Mouse (Mus musculus) limb, embryonic 15.5 days (tissue): ENCODE results near the gene Barx1. TPM values are rescaled to one million over a fixed set of nuclear protein-coding genes. Genes with fewer than 3 reads are reported as not detected.

Experiments
- ATAC-seq: fragments of 200-750 bp; cut with Nextera tagmentation; 2 replicates; pipeline ENCODE4 v1.8.0; 2017; ENCODE audit warnings: low read depth, moderate TSS enrichment; ENCODE audit not compliant: insufficient number of reproducible peaks, low FRiP score, low TSS enrichment
- H3K27ac ChIP-seq: fragments of 300-500 bp; sonication (generic); 2 replicates; pipeline ENCODE4 v1.5.1; 2015; ENCODE audit warnings: moderate library complexity, mild to moderate bottlenecking, inconsistent platforms
- H3K27me3 ChIP-seq: fragments of 300-500 bp; sonication (generic); 2 replicates; pipeline ENCODE4 v1.6.1; 2015; ENCODE audit warnings: inconsistent platforms
- H3K36me3 ChIP-seq: fragments of 300-500 bp; sonication (generic); 2 replicates; pipeline ENCODE4 v1.6.1; 2015; ENCODE audit warnings: inconsistent platforms
- H3K4me1 ChIP-seq: fragments of 300-500 bp; sonication (generic); 2 replicates; pipeline ENCODE4 v1.6.1; 2015; ENCODE audit warnings: inconsistent platforms
- H3K4me2 ChIP-seq: fragments of 300-500 bp; sonication (generic); 2 replicates; pipeline ENCODE4 v1.6.1; 2015; ENCODE audit warnings: mild to moderate bottlenecking, inconsistent platforms
- H3K4me3 ChIP-seq: fragments of 300-500 bp; sonication (generic); 2 replicates; pipeline ENCODE4 v1.5.1; 2015; ENCODE audit warnings: mild to moderate bottlenecking, inconsistent platforms
- H3K9ac ChIP-seq: fragments of 300-500 bp; sonication (generic); 2 replicates; pipeline ENCODE4 v1.6.1; 2015; ENCODE audit warnings: inconsistent platforms
- H3K9me3 ChIP-seq: fragments of 300-500 bp; sonication (generic); 2 replicates; pipeline ENCODE4 v1.6.1; 2016; ENCODE audit warnings: inconsistent platforms
- WGBS: fragments of 180-500 bp; shearing (Covaris S2); methylation state at CpG from one replicate; pipeline ENCODE4 v1.1.7; 2015; 5-methylcytosine and 5-hydroxymethylcytosine counted together
- polyA plus RNA-seq: library from polyadenylated mRNA; unstranded; fragments of >200 nt; fragmentation: Nextera tagmentation; extraction: Ambion mirVana; gene quantifications from 2 replicates; pipeline ENCODE4 v1.2.1, GENCODE M21; 2015

The Barx1 gene
- polyA plus RNA-seq, 1 experiment from 2014 or later = 3.9 TPM

DNA sequence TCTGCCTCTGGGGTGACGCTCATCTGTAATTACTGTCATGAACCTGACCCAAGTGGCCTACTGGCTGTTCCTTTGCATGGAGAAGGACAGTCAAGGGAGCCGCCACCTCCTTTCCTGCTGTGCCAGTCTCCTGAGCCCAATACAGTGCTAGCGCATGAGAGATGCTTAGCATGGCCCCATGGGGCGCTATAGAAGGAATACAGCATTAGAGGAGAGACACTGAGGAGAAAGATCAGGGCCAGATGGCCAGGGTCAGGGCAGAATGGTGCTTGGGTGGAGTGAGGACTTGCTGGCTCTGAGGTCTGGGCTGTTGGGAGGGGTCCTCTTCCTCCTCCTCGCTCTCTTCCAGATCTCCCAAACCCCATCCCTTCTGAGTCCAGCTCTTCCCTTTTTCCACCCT is 23.9 kb downstream of the Barx1 start:
- no peaks in the 10 kb centered on the region for H3K27me3 ChIP-seq
- WGBS = 53% methylated on average over 5 of the region's 5 CpGs
- no peak overlapping the region for H3K9ac ChIP-seq
- H3K4me1 ChIP-seq = peaks cover 7% of the 10 kb centered on the region
- H3K27ac ChIP-seq = no peak overlapping the region
- no peaks in the 10 kb centered on the region for H3K9me3 ChIP-seq
- ATAC-seq = no peak
- no peak overlapping the region for H3K4me3 ChIP-seq
- no peaks in the 10 kb centered on the region for H3K36me3 ChIP-seq
- no peak overlapping the region for H3K4me2 ChIP-seq

DNA sequence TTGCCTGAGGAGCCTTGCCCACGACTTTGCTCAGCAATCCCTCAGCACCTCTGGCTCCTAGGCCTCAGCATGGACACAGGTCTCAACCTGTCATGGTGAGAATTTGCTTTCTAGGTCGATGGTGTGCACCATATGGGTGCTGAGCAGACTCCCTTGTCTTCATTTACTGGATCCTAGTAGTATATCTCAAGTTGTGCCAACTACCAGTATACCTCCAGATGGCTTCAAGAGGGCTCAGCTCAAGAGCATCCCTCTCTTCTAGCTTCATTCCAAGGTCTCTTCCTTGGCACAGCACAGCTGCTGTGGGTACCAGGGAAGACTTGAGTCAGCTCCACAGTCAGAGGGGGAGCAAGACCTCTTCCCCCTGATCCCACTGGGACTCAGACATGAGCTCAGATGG is 29.2 kb downstream of the Barx1 start:
- ATAC-seq = no peak
- H3K4me2 ChIP-seq = no peak overlapping the region
- H3K36me3 ChIP-seq = no peaks in the 10 kb centered on the region
- H3K4me1 ChIP-seq = peaks cover 32% of the 10 kb centered on the region
- H3K9me3 ChIP-seq = no peaks in the 10 kb centered on the region
- no peak overlapping the region for H3K9ac ChIP-seq
- no peak overlapping the region for H3K4me3 ChIP-seq
- 55% methylated on average over 2 of the region's 2 CpGs for WGBS
- H3K27me3 ChIP-seq = 0 out of 2 replicates have a peak, but pooled peaks cover 6% of the 10 kb centered on the region
- no peak overlapping the region for H3K27ac ChIP-seq

DNA sequence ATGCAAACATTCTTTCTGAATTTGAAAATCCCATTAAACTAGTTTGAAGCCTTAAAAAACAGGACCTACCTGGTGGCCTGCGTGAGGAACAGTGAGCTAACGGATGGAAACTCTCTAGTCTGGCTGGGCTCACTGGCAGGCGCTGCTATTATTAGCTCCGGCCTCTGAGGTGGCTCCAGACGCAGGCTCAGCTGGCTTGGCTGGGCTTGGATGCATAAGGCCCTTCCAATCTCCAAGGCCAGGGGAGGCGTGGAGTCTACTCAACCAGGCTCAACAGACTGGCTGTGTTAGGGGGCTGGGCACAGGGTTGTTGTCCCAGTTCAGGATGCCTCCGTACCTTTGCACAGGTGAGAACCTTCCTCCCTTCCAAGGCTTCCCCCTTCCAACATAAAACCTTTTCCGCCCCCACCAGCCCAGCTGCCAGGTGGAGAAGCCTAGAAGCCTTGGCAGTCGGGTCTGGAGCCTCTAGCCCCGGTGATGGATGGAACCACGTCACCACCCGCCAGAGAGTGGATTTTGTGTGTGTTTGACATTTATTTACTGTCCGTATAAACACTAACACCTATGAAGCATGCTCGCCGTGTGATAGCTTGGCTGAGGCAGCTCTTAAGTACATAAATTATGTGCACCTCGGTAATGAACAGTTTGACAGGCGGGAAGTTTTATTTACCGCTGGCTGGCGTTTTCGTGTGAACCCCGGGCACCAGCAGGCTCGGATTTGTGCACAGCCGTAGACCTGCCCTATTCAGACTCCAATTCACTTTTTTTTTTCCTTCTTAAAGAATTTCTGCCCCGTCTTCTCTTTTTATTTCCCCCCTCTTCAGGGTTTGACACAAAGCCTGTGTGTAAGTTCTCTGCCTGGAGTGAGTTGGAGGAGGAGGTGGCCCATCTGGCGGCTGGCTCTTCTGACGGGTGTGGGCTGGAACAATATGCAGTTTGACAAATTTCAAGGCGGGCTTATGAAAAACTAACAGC is 31.6 kb downstream of the Barx1 start:
- peaks cover 30% of the 10 kb centered on the region for H3K4me1 ChIP-seq
- peak overlapping the region; percentile 88 for H3K27ac ChIP-seq
- no peaks in the 10 kb centered on the region for H3K9me3 ChIP-seq
- H3K4me3 ChIP-seq = no peak overlapping the region
- H3K36me3 ChIP-seq = no peaks in the 10 kb centered on the region
- H3K4me2 ChIP-seq = peak overlapping the region; percentile 32
- ATAC-seq = peak; percentile 86
- peaks cover 6% of the 10 kb centered on the region; the same call in 1 of the 2 replicates for H3K27me3 ChIP-seq
- WGBS = 18% methylated on average over 27 of the region's 27 CpGs
- H3K9ac ChIP-seq = no peak overlapping the region

DNA sequence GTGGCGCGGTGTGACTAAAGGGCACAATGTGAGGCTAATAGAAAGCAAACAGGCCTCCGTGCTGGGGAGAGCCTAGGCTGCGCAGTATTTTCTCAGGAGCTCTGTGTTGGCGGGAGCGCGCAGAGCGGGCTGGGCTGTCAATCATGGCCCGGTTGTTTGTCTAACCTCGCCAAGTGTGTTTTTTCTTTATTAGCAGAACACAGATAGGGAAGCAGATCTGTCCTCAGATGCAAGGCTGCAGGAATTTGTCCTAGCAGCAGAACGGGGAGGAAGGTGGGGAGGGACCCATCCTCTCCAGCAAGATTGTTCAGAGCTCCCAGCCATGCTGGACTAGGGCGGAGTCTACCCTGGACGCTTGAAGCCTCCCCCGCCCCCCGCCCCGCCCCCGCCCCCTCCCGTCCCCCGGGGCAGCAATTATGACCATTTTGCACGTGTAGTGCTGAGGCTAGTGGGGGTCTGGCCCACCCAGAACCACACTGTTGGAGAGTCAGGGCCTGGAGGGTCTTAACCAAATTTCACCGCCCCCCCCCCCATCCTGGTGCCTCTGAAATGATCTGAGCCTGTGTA is 43.7 kb downstream of the Barx1 start:
- 5% methylated on average over 21 of the region's 21 CpGs for whole genome bisulfite sequencing
- H3K9me3 ChIP-seq = no peaks in the 10 kb centered on the region

DNA sequence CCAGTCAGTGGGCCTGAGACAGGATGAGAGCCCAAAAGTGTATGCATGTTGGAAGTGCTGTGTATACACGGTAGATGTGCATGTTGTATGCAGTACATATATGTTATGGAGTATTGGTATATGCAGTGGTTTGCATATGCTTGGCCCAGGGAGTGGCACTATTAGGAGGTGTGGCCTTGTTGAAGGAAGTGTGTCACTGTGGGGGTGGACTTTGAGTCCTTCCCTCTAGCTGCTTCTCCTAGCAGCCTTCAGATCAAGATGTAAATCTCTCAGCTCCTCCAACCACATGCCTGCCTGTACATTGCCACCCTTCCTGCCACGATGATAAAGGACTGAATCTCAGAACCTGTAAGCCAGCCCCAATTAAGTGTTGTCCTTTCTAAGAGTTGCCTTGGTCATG is 49.9 kb downstream of the Barx1 start:
- Histone ChIP-seq H3K4me2 (no peak overlapping the region), H3K4me1 (peaks cover 9% of the 10 kb centered on the region), H3K27ac (no peak overlapping the region), H3K9me3 (no peaks in the 10 kb centered on the region), H3K27me3 (no peaks in the 10 kb centered on the region), H3K4me3 (no peak overlapping the region), H3K36me3 (no peaks in the 10 kb centered on the region), H3K9ac (no peak overlapping the region)
- WGBS = 63% methylated on average over 2 of the region's 2 CpGs
- no peak for ATAC-seq

More for the DNA sequence above, 43.7 kb downstream of the Barx1 start:
- peak overlapping the region; percentile 32 for H3K4me3 ChIP-seq
- H3K4me1 ChIP-seq = peaks cover 11% of the 10 kb centered on the region
- H3K27me3 ChIP-seq = peaks cover 5% of the 10 kb centered on the region; the same call in 1 of the 2 replicates
- no peak overlapping the region for H3K27ac ChIP-seq
- ATAC-seq = 0 out of 2 replicates have a peak, but pooled peaks have one; percentile 26
- H3K4me2 ChIP-seq = peak overlapping the region; percentile 44
- no peaks in the 10 kb centered on the region for H3K36me3 ChIP-seq
- H3K9ac ChIP-seq = no peak overlapping the region

DNA sequence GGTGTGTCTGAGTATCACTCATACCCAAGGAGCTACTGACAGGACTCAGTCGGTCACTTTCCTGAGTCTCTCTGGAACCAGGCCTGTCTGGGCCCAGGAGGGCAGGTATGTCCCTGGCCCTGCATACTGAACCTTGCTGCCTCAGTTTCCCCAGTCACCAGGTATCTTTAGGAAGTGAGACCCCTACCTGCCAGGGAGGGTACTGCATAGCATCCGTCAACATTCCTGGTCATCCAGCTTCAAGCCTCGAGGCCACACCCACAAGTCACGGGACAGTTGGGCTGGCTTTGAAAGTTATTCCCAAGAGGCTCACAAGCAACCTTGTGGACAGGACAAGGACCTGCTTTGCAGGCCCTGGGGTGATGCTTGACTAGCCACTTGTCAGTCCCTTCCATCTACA is 53.3 kb downstream of the Barx1 start:
- WGBS = 57% methylated on average over 4 of the region's 4 CpGs
- no peak for ATAC-seq
- Histone ChIP-seq H3K4me1 (peaks cover 9% of the 10 kb centered on the region), H3K27me3 (no peaks in the 10 kb centered on the region), H3K9ac (no peak overlapping the region), H3K9me3 (peaks cover 8% of the 10 kb centered on the region; the same call in 1 of the 2 replicates), H3K4me2 (no peak overlapping the region), H3K27ac (no peak overlapping the region), H3K36me3 (no peaks in the 10 kb centered on the region), H3K4me3 (no peak overlapping the region)

Other genes with a start within 250 kb of the Barx1 start
- 4.8 TPM in 2 replicates for gene Zfp169, start 149.5 kb upstream of the Barx1 start, polyA plus RNA-seq
- 1.8 and 2.6 TPM in 2 replicates for gene A830005F24Rik, start 149.4 kb upstream of the Barx1 start, polyA plus RNA-seq
- gene Ptpdc1, start 37.3 kb upstream of the Barx1 start, polyA plus RNA-seq = 12.5 and 14.5 TPM in 2 replicates
- gene Phf2, start 208.1 kb downstream of the Barx1 start, polyA plus RNA-seq = 7.7 and 8.5 TPM in 2 replicates